Mouse (Mus musculus) left cerebral cortex, postnatal 10 days (tissue): ENCODE data around the gene Cacnb1. TPM values are rescaled to one million over a fixed set of nuclear protein-coding genes. Genes with fewer than 3 reads are reported as not detected.

Source experiments
- DNase-seq, 2 experiments: peaks; one replicate each; pipeline ENCODE4 v3.0.0; 2021 to 2022; ENCODE audit warnings: low spot score in 2 of 2, mixed read lengths in 1 of 2; ENCODE audit errors: extremely low spot score in 1 of 2
- intact Hi-C: fragments of 180-260 bp; cut with DNase I; formaldehyde crosslinking; loops from one replicate; pipeline ENCODE4 v1.15.1; 2025
- total RNA-seq, 2 experiments: library from RNA; stranded (reverse); gene quantifications; 2 replicates each; pipeline ENCODE4 v1.2.3; 2021

The Cacnb1 gene
- total RNA-seq, 2 experiments from 2014 or later = 118 to 121 TPM

GRCm38 (mm10) chr11:98019883-98020610, 2.8 kb downstream of the Cacnb1 start:
- DNase-seq = no peak
- intact Hi-C loops = no loop called here

- DNase-seq = peak; percentile 65 to 83
- intact Hi-C loops = no loop called here
Measured at GRCm38 (mm10) chr11:98018858-98019641, 3.8 kb downstream of the Cacnb1 start.

GRCm38 (mm10) chr11:98018222-98018621, 4.6 kb downstream of the Cacnb1 start:
- intact Hi-C loops = no loop called here
- DNase-seq = no peak

GRCm38 (mm10) chr11:98016824-98017223, 6.0 kb downstream of the Cacnb1 start:
- intact Hi-C loops = no loop called here
- DNase-seq = no peak

- intact Hi-C loops = no loop called here
Measured at GRCm38 (mm10) chr11:98016177-98016576, 6.7 kb downstream of the Cacnb1 start.

GRCm38 (mm10) chr11:98012831-98013230, 10.0 kb downstream of the Cacnb1 start:
- no peak for DNase-seq
- intact Hi-C loops = no loop called here

More at GRCm38 (mm10) chr11:98016177-98016576, 6.7 kb downstream of the Cacnb1 start:
- no peak for DNase-seq

GRCm38 (mm10) chr11:98011716-98012115, 11.1 kb downstream of the Cacnb1 start:
- intact Hi-C loops = no loop called here
- no peak for DNase-seq

- intact Hi-C loops = no loop called here
- DNase-seq = no peak
Measured at GRCm38 (mm10) chr11:98008087-98008486, 14.7 kb downstream of the Cacnb1 start.

GRCm38 (mm10) chr11:98005686-98006085, 17.1 kb downstream of the Cacnb1 start:
- intact Hi-C loops = no loop called here
- no peak for DNase-seq

GRCm38 (mm10) chr11:98005076-98005475, 17.8 kb downstream of the Cacnb1 start:
- DNase-seq = no peak
- intact Hi-C loops = no loop called here

GRCm38 (mm10) chr11:98004161-98004560, 18.7 kb downstream of the Cacnb1 start:
- no peak for DNase-seq
- intact Hi-C loops = no loop called here

- intact Hi-C loops = no loop called here
- no peak for DNase-seq
Measured at GRCm38 (mm10) chr11:98003171-98003671, 19.6 kb downstream of the Cacnb1 start.

- intact Hi-C loops = no loop called here
- peak in 1 of 2 experiments; percentile 90 for DNase-seq
Measured at GRCm38 (mm10) chr11:98002627-98003026, 20.2 kb downstream of the Cacnb1 start.

GRCm38 (mm10) chr11:98001986-98002385, 20.8 kb downstream of the Cacnb1 start:
- intact Hi-C loops = no loop called here

GRCm38 (mm10) chr11:98001351-98001824, 21.4 kb downstream of the Cacnb1 start:
- DNase-seq = no peak
- intact Hi-C loops = no loop called here

More at GRCm38 (mm10) chr11:98001986-98002385, 20.8 kb downstream of the Cacnb1 start:
- DNase-seq = no peak

GRCm38 (mm10) chr11:98000378-98001140, 22.3 kb downstream of the Cacnb1 start:
- intact Hi-C loops = no loop called here
- no peak for DNase-seq

GRCm38 (mm10) chr11:97999748-98000147, 23.1 kb downstream of the Cacnb1 start:
- intact Hi-C loops = no loop called here
- DNase-seq = no peak

GRCm38 (mm10) chr11:97998898-97999608, 23.8 kb downstream of the Cacnb1 start:
- intact Hi-C loops = no loop called here
- DNase-seq = no peak
